Mouse (Mus musculus) frontal cortex, postnatal 10 days (tissue): ENCODE results near the gene Zfp626.
A peak's percentile ranks its signal among the peaks of the same experiment; 100 is the strongest.
"Not testable (repeated sequence)": the region's sequence is repeated elsewhere in the genome, so short reads cannot be mapped to it uniquely, and the experiment has no call there.

Experiments used
- DNase-seq, 2 experiments: peaks; one replicate each; pipeline ENCODE4 v3.0.0; 2022; ENCODE audit warnings: low spot score in 2 of 2, mixed read lengths in 1 of 2

Zfp626 gene

GRCm38 (mm10) chr7:27860396-27861235 lies 53.6 kb downstream of the Zfp626 start:
- peak; percentile 47 to 57 for DNase-seq

DNA sequence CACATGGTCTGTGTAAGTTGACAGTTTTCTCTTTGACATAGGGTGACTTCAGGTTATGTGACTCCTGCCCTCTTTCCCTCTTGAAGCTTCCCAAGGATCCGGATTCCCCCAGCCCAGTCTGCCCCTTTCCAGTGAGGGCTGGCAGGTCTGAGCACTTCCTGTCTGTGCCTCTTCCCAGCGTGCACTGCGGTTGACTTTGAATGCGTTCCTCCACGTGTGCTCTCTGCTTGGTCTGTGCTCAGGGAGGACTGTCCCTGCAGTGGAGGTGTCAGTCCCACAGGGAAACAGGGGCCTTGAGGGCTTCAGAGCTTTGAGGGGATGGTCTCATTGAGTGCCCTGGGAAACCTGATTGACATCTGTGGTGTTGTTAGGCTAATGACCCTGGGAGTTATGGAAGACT lies 55.6 kb downstream of the Zfp626 start:
- not testable (repeated sequence) for DNase-seq
